Mouse (Mus musculus) liver (tissue): ENCODE data around the gene Extl1.

ENCODE experiments used
- DNase-seq: peaks from one replicate; pipeline ENCODE4 v3.0.0-alpha.2; 2020; ENCODE audit warnings: mixed read lengths

The Extl1 gene

DNA sequence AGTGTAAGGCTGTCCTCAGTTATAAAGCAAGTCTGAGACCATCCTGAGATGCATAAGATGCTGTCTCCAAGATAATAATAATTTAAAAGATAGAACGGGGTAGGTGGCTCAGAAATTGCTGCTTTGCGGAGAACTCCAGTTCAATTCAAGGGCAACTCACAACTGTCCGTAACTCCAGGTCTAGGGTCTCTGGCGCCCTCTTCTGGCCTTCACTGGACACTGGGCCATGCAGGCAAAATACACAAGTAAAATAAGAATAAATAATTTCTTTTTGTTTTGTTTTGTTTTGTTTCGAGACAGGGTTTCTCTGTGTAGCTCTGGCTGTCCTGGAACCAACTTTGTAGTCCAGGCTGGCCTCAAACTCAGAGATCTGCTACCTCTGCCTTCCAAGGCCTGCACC, 4.7 kb upstream of the Extl1 start:
- DNase-seq = peak; percentile 71

GRCm38 (mm10) chr4:134387268-134387667, 3.6 kb upstream of the Extl1 start:
- DNase-seq = no peak

DNA sequence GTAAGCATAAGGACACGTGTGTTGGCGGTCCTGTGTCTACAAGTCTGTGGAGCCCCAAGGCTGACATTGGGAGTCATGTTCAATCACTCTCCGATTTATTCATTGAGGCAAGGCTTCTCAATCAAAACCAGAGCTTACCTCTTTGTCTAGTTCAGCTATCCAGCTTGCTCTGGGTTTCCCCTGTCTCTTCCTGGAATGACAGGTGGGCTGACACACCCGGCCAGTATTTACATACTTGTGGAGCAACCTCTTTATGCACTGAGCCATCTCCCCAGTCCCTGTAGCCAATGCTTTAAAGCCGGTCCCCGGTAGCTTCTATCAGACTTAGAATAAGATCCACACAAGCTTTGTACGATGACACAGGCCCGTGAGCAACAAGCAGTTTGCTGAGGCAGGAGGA, 4.1 kb downstream of the Extl1 start:
- no peak for DNase-seq

DNA sequence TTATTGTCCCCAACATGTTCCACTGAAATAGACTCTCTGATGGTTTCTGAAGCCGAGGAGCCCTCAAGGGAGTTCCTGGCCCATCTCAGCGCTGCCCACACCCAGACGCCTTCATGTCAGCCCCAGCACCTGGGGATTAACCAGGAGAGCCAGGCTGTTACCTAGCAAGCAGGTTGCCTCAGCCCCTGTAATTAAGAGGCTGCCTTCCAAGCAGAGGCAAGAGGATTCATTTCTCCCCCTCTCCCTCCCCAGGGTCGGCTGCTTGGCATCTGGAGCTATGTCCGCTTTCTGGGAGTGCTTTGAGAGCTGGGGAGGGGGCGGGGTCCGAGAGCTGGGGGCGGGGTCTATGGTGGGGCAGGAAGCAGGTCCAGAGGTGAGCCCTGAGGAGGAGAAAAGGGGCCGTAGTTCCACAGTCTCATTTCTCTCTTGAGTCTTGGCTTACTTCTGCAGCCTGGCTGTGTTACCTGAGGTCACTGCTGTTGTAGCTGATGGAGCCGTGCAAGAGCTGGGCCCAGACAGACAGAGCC, 5.5 kb downstream of the Extl1 start:
- DNase-seq = no peak

GRCm38 (mm10) chr4:134374306-134374705, 9.3 kb downstream of the Extl1 start:
- no peak for DNase-seq

DNA sequence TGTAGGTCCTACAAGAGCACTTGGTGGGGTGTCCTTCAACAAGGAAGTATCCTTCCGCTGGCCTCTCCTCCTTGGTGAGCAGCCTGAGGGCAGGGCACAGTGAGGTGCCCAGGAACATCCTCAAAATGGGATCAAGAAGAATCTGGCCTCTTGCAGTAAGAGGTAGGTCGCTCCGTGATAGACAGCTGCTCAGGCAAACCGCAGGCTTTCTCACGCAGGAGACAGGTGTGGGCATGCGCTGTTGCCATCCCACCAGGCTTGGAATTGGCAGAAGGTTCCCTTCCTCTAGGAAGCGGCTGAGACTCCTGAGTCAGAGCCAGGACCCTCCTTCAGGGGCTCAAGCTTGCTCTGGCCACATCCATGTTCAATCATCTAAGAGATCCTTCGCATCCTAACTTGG, 10.4 kb downstream of the Extl1 start:
- DNase-seq = no peak

- DNase-seq = peak; percentile 65
Measured at GRCm38 (mm10) chr4:134372294-134372747, 11.3 kb downstream of the Extl1 start.

- DNase-seq = no peak
Measured at GRCm38 (mm10) chr4:134371316-134371855, 12.3 kb downstream of the Extl1 start.

DNA sequence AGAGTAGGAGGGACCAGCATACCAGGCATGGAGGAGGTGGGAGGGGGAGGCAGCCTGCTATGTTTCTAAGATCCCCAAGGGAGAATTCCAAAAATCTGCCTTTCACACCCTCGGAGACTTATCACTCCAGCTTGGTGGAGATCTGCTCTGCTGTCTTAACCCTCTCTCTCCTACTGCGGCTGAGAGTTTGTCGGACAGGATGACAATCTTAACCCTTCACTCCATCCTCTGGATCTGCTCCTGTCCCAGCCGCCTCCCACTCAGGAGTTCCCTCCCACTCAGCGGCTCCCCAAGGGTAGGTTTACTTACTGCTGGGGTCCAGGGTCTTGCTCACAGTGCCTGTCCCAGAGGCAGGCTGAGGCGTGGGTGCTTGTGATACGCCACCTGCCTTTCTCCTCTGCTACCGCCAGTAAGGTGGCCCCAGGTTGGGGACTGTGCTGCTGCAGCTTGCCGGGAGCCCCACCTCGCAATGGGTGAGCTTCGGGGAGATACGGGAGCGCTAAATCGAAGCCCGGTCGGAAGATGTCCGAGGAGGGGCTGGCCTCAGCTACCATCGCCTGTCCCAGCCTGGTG, 12.9 kb downstream of the Extl1 start:
- no peak for DNase-seq

DNA sequence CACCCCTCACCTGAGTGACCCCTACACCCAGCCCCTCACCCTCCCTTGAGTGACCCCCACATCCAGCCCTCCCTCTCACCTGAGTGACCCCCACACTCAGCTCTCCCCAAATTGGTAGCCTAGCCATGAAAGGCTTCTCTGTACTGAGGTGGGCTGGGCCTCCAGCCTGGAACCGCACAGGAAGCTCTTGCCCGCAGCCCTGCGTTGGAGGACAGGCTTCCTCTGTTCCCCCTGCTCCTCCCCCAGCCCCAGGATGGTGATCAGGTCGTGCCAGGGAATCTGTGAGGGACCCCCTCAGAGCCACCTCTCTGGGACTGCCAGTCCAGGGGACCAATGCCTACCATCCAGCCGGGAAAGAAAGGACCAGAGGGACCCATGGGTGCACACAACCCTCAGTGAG, 18.4 kb downstream of the Extl1 start:
- no peak for DNase-seq

DNA sequence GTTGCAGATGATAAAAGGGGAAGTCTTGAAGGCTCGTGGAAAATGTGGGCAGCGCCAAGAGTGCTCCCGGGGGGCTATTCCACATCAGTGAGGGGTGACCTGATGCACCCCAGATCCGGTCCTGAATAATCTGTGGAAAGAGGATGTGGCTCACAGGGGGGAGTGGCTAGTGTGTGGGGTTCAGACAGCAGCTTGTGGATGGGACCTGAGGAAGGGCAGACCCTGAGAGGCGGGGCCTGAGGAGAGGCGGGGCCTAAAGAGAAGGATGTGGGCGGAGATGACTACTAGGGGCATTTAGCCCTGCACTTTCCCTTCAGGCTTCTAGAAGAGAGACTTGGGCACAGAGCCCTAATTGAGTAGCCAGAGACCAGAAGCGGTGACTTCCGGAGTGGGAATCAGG, 21.1 kb downstream of the Extl1 start:
- peak; percentile 54 for DNase-seq

DNA sequence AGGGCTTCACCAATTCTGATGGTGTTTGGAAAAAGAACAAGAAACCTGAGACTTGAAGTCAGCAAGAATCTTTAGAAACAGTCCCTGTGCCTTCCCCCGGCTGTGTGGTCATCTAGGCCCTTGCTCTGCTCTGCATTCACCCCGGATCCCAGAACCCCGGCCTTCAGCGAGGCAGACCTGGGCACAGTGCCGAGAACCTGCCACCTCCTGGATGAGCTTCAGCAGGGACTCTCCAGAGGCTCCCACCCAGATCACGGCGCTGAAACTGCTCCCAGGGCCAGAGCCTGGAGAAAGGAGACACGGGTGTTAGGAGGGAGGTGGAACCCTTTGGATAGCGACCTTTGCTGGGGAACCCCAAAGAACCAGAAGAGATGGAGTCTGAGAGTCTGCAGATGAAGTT, 21.5 kb downstream of the Extl1 start:
- no peak for DNase-seq

DNA sequence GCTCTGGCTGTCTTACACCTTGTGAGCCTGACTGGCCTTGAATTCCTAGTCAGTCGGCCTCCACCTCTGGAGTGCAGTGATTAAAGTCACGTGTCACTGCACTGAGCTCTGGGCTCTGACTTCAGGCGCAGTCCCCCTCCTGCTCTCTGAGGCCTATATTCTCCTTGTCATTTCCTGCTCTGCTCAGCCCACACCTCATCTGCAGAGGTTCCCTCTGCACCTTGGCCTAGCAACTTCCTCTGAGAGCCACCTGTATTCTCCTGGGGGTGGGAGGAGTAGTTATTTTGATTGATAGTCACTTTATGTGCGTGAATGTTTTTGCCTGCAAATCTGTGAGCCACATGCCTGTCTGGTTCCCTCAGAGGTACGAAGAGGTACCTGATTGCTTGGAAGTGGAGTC, 22.4 kb downstream of the Extl1 start:
- DNase-seq = no peak

- DNase-seq = no peak
Measured at GRCm38 (mm10) chr4:134359649-134360048, 24.0 kb downstream of the Extl1 start.

DNA sequence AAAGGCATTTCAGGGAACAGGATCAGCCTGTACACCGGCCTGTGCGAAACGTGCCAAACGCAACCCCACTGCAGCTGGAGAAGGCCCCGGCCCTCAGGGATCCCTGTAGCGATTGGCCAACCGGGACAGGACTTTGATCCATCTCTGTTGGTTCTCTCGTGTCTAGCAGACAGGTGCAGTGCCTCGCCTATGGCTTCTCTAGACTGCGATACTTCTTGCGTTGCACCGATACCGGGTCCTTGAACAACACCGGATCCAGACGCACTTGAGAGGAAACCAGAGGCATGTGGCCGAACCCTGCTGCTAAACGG, 26.2 kb downstream of the Extl1 start:
- DNase-seq = no peak

GRCm38 (mm10) chr4:134356591-134357460, 26.8 kb downstream of the Extl1 start:
- DNase-seq = peak; percentile 66

- DNase-seq = no peak
Measured at GRCm38 (mm10) chr4:134355841-134356452, 27.7 kb downstream of the Extl1 start.

- DNase-seq = no peak
Measured at GRCm38 (mm10) chr4:134353527-134354409, 29.9 kb downstream of the Extl1 start.

DNA sequence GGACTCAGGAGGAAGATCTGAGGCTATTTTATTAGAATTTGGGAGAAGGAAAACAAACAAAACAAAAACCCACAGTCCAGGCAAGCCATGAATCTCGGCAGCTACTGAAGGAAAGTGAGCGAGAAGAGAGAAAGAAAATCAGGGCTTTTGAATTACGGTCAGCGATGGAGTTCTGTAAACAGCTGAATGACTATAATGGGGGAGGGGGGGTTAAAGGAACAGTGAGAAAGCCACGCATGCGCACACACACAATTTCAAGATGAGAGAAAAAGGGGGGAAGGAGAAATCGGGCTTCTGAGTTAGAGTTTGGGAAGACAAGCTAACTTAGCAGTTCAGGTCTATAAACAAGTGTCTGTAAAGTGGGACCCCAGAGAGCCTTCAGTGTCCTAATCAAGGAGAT, 30.7 kb downstream of the Extl1 start:
- DNase-seq = no peak

GRCm38 (mm10) chr4:134352261-134352707, 31.4 kb downstream of the Extl1 start:
- no peak for DNase-seq

- no peak for DNase-seq
Measured at GRCm38 (mm10) chr4:134351329-134352260, 32.1 kb downstream of the Extl1 start.
